Mouse (Mus musculus) adrenal gland, postnatal 4 days (tissue): ENCODE results near the gene Ppil1. TPM values are rescaled to one million over a fixed set of nuclear protein-coding genes. Genes with fewer than 3 reads are reported as not detected.

ENCODE experiments used
- DNase-seq, 2 experiments: peaks; one replicate each; pipeline ENCODE4 v3.0.0; 2021 to 2022; ENCODE audit warnings: low spot score in 2 of 2, mixed read lengths in 2 of 2
- total RNA-seq, 2 experiments: library from RNA; stranded (reverse); gene quantifications; 2 replicates each; pipeline ENCODE4 v1.2.3; 2021

Gene Ppil1
- total RNA-seq, 2 experiments from 2014 or later = 31.2 to 33.2 TPM

- no peak for DNase-seq
These were observed 57.9 kb downstream of the Ppil1 start for GRCm38 (mm10) chr17:29206052-29206451.

GRCm38 (mm10) chr17:29202604-29203003 is 61.4 kb downstream of the Ppil1 start:
- DNase-seq = no peak

Other genes starting within 250 kb of the Ppil1 start
- gene Srsf3, start 231.6 kb downstream of the Ppil1 start, total RNA-seq = 100 to 1,000 TPM; 235 to 271 TPM
- 10 to 100 TPM; 33.7 to 36.0 TPM for gene Cdkn1a, start 173.2 kb downstream of the Ppil1 start, total RNA-seq
- gene Rab44, start 150.0 kb downstream of the Ppil1 start, total RNA-seq = 1 to 10 TPM; 1.4 to 1.7 TPM
- 1 to 10 TPM; 2.8 to 2.9 TPM for gene Cpne5, start 26.0 kb downstream of the Ppil1 start, total RNA-seq
- gene BC004004, start 4.6 kb upstream of the Ppil1 start, total RNA-seq = 100 to 1,000 TPM; 115 to 116 TPM
- gene Pi16, start 53.5 kb upstream of the Ppil1 start, total RNA-seq = 10 to 100 TPM; 11.3 to 13.3 TPM
- gene Mtch1, start 83.7 kb upstream of the Ppil1 start, total RNA-seq = 100 to 1,000 TPM; 309 to 341 TPM
- 1 to 10 TPM; 5.6 to 6.5 TPM for gene Fgd2, start 96.7 kb upstream of the Ppil1 start, total RNA-seq
- gene Pim1, start 226.6 kb upstream of the Ppil1 start, total RNA-seq = 10 to 100 TPM; 53.4 to 65.5 TPM